11 mouse cellular contexts compared by ENCODE assay signal in genomic region chr15:13181014-13181413, GRCm38 (mm10). TPM values are rescaled to one million over a fixed set of nuclear protein-coding genes. Genes with fewer than 3 reads are reported as not detected.
DNase-seq lines count a peak whose midpoint lies in the region; ATAC-seq and TF ChIP-seq lines count a peak whose summit lies in the region.
"Had no signal": no experiment of that assay in that cellular context is flagged by ENCODE, and none has a peak within 500 bp of the region (broad histone marks: within the 10 kb centered on the region; RNA-seq: fewer than 3 reads in every experiment).

No protein-coding gene starts in this region.

- no peaks in the 10 kb centered on the region for H3K36me3 ChIP-seq in heart, postnatal 0 days (replicated peaks; ENCODE audit: control insufficient read depth, insufficient read depth, low read length)
- no peaks in the 10 kb centered on the region for H3K36me3 ChIP-seq in midbrain, embryonic 12.5 days
- H3K36me3 ChIP-seq in midbrain, embryonic 10.5 days = no peaks in the 10 kb centered on the region

- TF ChIP-seq CTCF in heart, postnatal 0 days (IDR thresholded peaks at IDR 0.05; ENCODE audit: low read depth) = peak; percentile 91

- peak; percentile 42 for DNase-seq in heart, postnatal 0 days (ENCODE audit: low spot score)
- DNase-seq in heart, adult 8-10 months (ENCODE audit: low spot score) = no peak
- DNase-seq in midbrain, embryonic 10.5 days (ENCODE audit: low spot score) = no peak
- peak; percentile 39 for DNase-seq in ZHBTc4 (ENCODE audit: low read depth, low spot score)
- DNase-seq in retina, postnatal 1 day = peak; percentile 59
- DNase-seq in layer of hippocampus, adult 9-11 months = no peak
- DNase-seq: adrenal gland, postnatal 14 days; spleen, adult 18-20 months had no signal

- H3K4me3 ChIP-seq in heart, postnatal 0 days (ENCODE audit: low read depth, low read length) = no peak overlapping the region
- no peak overlapping the region for H3K4me3 ChIP-seq in midbrain, embryonic 12.5 days
- H3K4me3 ChIP-seq in midbrain, embryonic 10.5 days = no peak overlapping the region

- no peak overlapping the region for H3K27ac ChIP-seq in heart, postnatal 0 days (ENCODE audit: low read depth)
- H3K27ac ChIP-seq in midbrain, embryonic 12.5 days (replicated peaks) = no peak overlapping the region
- no peak overlapping the region for H3K27ac ChIP-seq in midbrain, embryonic 10.5 days (replicated peaks)

- H3K9me3 ChIP-seq in heart, postnatal 0 days (replicated peaks; ENCODE audit: control insufficient read depth, low read length) = no peaks in the 10 kb centered on the region
- H3K9me3 ChIP-seq in midbrain, embryonic 12.5 days = no peaks in the 10 kb centered on the region
- no peaks in the 10 kb centered on the region for H3K9me3 ChIP-seq in midbrain, embryonic 10.5 days (replicated peaks)

- no peak overlapping the region for H3K4me2 ChIP-seq in heart, postnatal 0 days (ENCODE audit: low read depth, low read length)
- no peak overlapping the region for H3K4me2 ChIP-seq in midbrain, embryonic 12.5 days (replicated peaks)

- H3K9ac ChIP-seq in heart, postnatal 0 days (replicated peaks; ENCODE audit: low read depth, low read length) = no peak overlapping the region
- H3K9ac ChIP-seq in midbrain, embryonic 12.5 days (replicated peaks) = no peak overlapping the region

- ATAC-seq in heart, postnatal 0 days (ENCODE audit: insufficient read depth, low read depth) = no peak
- ATAC-seq in midbrain, embryonic 12.5 days (ENCODE audit: low FRiP score, low read depth) = peak; percentile 35; the same call in 1 of the 2 replicates
- no peak for ATAC-seq in activated CD4-positive, CD25-positive, alpha-beta regulatory T cell, adult 4 months

- no peaks in the 10 kb centered on the region for H3K27me3 ChIP-seq in heart, postnatal 0 days (ENCODE audit: control insufficient read depth, insufficient read depth, low read length)
- peaks cover 18% of the 10 kb centered on the region for H3K27me3 ChIP-seq in midbrain, embryonic 12.5 days
- peaks cover 45% of the 10 kb centered on the region for H3K27me3 ChIP-seq in midbrain, embryonic 10.5 days (ENCODE audit: low read depth, poor library complexity, severe bottlenecking)

- 34% methylated on average over 4 of the region's 4 CpGs for WGBS in heart, postnatal 0 days
- WGBS in midbrain, embryonic 12.5 days = 45% methylated on average over 4 of the region's 4 CpGs
- 55% methylated on average over 4 of the region's 4 CpGs for WGBS in midbrain, embryonic 10.5 days

- H3K4me1 ChIP-seq in heart, postnatal 0 days (ENCODE audit: control insufficient read depth, insufficient read depth) = no peaks in the 10 kb centered on the region
- no peaks in the 10 kb centered on the region for H3K4me1 ChIP-seq in midbrain, embryonic 12.5 days
- H3K4me1 ChIP-seq in midbrain, embryonic 10.5 days = peaks cover 6% of the 10 kb centered on the region

- TF ChIP-seq EP300 in heart, postnatal 0 days (IDR thresholded peaks at IDR 0.05; ENCODE audit: low read depth) = no peak

RNA-seq across cellular contexts. Expression of gene Cdh6, which starts 7.5 kb away (rescaled TPM):
- 0.34 and 0.58 TPM in 2 replicates for total RNA-seq in heart, postnatal 0 days (2014; rRNA removed; ENCODE audit: low replicate concordance)
- polyA plus RNA-seq in heart, postnatal 0 days (2015; fragmentation: Nextera tagmentation; extraction: Ambion mirVana) = 0.40 and 0.64 TPM in 2 replicates
- under 1 TPM; 0.26 to 0.31 (median 0.29) TPM for total RNA-seq in heart, adult 8-10 months (2022)
- polyA plus RNA-seq in midbrain, embryonic 12.5 days (2016; fragmentation: Nextera tagmentation; extraction: Ambion mirVana) = 7.0 and 9.4 TPM in 2 replicates
- polyA plus RNA-seq in midbrain, embryonic 10.5 days (2016; fragmentation: Nextera tagmentation; extraction: Ambion mirVana) = 11.8 and 15.1 TPM in 2 replicates
- polyA plus RNA-seq in activated CD4-positive, CD25-positive, alpha-beta regulatory T cell, adult 4 months (2017; shearing (Covaris generic)) = under 1 TPM in 1 of 2 experiments, not detected in 1; 0.29 TPM
- total RNA-seq: megakaryocyte-erythroid progenitor cell, adult 5-6 weeks had no signal

Comparison
In these comparisons a context has a peak if more than half of its experiments do, and no peak if none do; other contexts are left out.
1. DNase-seq: peak in heart, postnatal 0 days (single experiment), ZHBTc4 (single experiment) and retina, postnatal 1 day (single experiment); none in heart, adult 8-10 months (single experiment), midbrain, embryonic 10.5 days (single experiment) and layer of hippocampus, adult 9-11 months (single experiment).